Mouse (Mus musculus): Measurements from ENCODE around the gene Rpl3.

Rpl3 gene

DNA sequence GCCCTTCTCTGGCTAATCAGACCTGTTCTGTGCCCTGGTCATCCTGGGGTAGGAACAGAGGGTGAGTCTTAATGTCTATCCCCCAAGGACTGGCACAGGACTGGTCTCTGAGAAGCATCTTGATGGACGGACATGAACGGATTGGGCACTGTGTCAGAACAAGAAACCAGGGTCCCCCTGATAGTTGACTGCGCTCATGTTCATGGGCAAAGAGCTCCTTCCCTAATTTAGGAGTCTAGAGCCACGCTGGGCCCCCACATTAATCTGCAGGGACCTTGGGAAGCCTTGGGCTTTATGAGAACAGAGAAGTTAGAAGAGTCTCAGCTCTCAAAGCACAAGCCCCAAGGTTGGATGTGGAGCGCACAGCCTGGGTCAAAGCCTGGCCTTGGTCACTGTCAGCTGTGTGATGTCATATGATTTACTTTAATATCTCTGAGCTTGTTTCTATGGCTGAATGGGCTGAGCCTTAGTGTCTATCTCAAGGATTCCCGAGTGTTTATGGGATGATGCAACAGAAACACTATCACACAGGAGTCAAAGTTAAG lies 56.3 kb downstream of the Rpl3 start:
- ATAC-seq (ENCODE audit: low TSS enrichment) = no peak

DNA sequence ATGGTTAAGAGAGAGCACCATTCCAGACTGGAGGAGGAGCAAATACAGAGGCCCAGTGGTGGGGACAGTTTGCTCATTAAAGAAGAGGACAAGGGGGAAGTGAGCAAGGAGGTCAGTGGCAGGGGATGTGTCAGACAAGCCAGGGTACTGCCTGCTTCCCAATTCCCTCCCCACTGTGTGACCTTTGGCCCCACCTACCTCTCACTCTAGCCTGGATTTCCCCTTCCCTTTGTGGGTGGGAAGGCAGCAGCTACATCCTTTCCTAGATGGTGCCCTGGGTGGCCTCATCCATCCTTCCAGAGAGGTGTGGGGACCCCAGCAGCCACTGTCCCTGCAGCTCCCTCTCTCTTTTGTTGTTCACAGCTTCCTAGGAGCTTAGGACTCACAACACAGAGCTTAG lies 56.8 kb downstream of the Rpl3 start:
- no peak for ATAC-seq (ENCODE audit: low TSS enrichment)

DNA sequence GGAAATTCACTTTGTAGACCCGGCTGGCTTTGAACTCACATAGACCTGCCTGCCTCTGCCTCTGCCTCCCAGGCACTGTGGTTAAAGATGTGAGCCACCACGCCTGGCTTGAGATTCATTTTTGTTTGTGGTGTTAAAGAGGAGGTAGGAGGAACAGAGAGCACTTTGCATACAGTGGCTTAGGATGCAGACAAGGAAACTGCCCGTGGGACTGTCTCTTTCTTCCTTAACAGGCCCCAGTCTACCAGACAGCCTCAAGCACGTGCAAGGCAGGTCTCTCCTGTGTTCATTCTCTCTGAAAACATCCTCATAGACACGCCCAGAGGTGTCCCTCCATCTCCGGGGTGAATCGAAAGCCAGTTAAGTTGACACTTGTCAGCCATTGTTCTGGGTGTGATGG lies 57.3 kb downstream of the Rpl3 start:
- no peak for ATAC-seq (ENCODE audit: low TSS enrichment)

DNA sequence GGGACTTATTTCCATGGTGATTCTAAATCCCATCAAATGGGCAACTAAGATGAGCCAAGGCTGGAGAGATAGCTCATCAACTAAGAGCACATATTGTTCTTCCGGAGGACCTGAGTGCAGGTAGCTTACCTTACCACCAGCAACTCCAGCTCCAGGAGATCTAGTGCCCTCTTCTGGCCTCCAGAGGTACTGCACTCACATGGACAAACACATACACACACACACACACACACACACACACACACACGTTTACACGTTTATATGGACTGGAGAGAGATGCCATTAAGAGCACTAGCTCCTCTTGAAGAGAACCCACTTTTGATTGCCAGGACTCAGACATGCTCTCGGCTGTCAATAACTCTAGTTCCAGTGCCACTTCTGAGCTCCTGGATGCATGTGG lies 60.5 kb downstream of the Rpl3 start:
- no peak for ATAC-seq (ENCODE audit: low TSS enrichment)

DNA sequence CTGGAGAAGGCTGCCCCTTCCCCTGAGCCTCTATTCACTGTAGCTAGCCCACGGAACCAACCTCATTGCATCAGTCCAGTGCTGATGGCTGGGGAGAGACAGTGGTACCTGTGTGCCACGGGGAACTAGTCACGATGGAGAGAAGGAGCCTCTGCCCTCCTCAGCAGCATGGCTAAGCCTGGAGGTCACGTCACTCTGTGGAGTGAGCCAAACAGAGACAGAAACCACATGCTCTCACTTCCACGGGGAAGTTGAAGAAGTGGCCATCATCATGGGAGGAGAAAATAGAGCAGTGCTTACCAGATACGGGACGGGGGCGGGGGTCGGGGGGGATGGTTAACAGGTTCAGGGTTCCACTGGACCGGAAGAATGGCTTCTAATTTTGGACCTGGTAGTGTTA lies 61.3 kb downstream of the Rpl3 start:
- no peak for ATAC-seq (ENCODE audit: low TSS enrichment)

DNA sequence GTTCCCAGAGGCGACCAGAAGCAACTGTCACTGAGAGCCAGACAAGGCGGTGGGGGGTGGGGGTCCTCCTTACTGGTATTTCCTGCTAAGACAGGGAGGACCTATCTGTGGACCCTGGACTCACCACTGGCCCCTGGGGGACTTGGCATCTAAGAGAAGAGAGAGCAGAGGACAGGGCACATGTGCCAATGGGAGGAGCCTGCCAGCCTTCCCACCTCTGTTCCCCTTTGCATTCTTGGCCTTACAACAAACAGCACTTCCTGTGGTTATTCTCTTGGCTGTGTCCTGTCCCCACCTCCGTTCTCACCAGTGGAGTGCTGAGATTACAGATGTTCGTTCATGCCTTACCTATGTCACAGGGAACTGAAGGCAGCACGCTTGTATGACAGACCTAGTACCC lies 62.8 kb downstream of the Rpl3 start:
- no peak for ATAC-seq (ENCODE audit: low TSS enrichment)
